In genomic region chr6:53678307-53678706, GRCm38 (mm10) we compare ENCODE assay signal across 19 mouse cellular contexts.
DNase-seq lines count a peak whose midpoint lies in the region; ATAC-seq lines count a peak whose summit lies in the region.
"Had no signal": no experiment of that assay in that cellular context is flagged by ENCODE, and none has a peak within 500 bp of the region (broad histone marks: within the 10 kb centered on the region; RNA-seq: fewer than 3 reads in every experiment).

No protein-coding gene starts in this region.

- 59% methylated on average over 1 of the region's 1 CpGs for WGBS in embryonic facial prominence, embryonic 15.5 days
- 79% methylated on average over 1 of the region's 1 CpGs for WGBS in embryonic facial prominence, embryonic 10.5 days
- 70% methylated on average over 1 of the region's 1 CpGs for WGBS in limb, embryonic 13.5 days
- WGBS in limb, embryonic 10.5 days = 92% methylated on average over 1 of the region's 1 CpGs
- WGBS in limb, embryonic 15.5 days = 73% methylated on average over 1 of the region's 1 CpGs

- peak overlapping the region; percentile 71 for H3K27ac ChIP-seq in embryonic facial prominence, embryonic 15.5 days (replicated peaks)
- H3K27ac ChIP-seq in embryonic facial prominence, embryonic 10.5 days (replicated peaks) = no peak overlapping the region
- peak overlapping the region; percentile 77; the same call in 1 of the 2 replicates for H3K27ac ChIP-seq in limb, embryonic 13.5 days
- no peak overlapping the region for H3K27ac ChIP-seq in limb, embryonic 10.5 days
- 0 out of 2 replicates have a peak overlapping the region, but pooled peaks have one; percentile 3 for H3K27ac ChIP-seq in limb, embryonic 15.5 days
- H3K27ac ChIP-seq: embryonic facial prominence, embryonic 13.5 days; forebrain, embryonic 13.5 days; forebrain, embryonic 15.5 days had no signal

- H3K4me2 ChIP-seq in embryonic facial prominence, embryonic 15.5 days (replicated peaks) = no peak overlapping the region
- no peak overlapping the region for H3K4me2 ChIP-seq in limb, embryonic 13.5 days (replicated peaks)
- no peak overlapping the region for H3K4me2 ChIP-seq in limb, embryonic 15.5 days
- H3K4me2 ChIP-seq: embryonic facial prominence, embryonic 13.5 days; forebrain, embryonic 13.5 days; forebrain, embryonic 15.5 days had no signal

- H3K9me3 ChIP-seq in embryonic facial prominence, embryonic 15.5 days (replicated peaks) = no peaks in the 10 kb centered on the region
- no peaks in the 10 kb centered on the region for H3K9me3 ChIP-seq in embryonic facial prominence, embryonic 10.5 days
- H3K9me3 ChIP-seq in limb, embryonic 13.5 days = no peaks in the 10 kb centered on the region
- no peaks in the 10 kb centered on the region for H3K9me3 ChIP-seq in limb, embryonic 10.5 days (replicated peaks)
- no peaks in the 10 kb centered on the region for H3K9me3 ChIP-seq in limb, embryonic 15.5 days
- H3K9me3 ChIP-seq: embryonic facial prominence, embryonic 13.5 days; forebrain, embryonic 13.5 days; forebrain, embryonic 15.5 days had no signal

- H3K4me1 ChIP-seq in embryonic facial prominence, embryonic 15.5 days = peaks cover 29% of the 10 kb centered on the region
- H3K4me1 ChIP-seq in embryonic facial prominence, embryonic 10.5 days = peaks cover 28% of the 10 kb centered on the region
- H3K4me1 ChIP-seq in limb, embryonic 13.5 days = peaks cover 71% of the 10 kb centered on the region
- peaks cover 34% of the 10 kb centered on the region for H3K4me1 ChIP-seq in limb, embryonic 10.5 days
- H3K4me1 ChIP-seq in limb, embryonic 15.5 days = peaks cover 18% of the 10 kb centered on the region; the same call in 1 of the 2 replicates

- ATAC-seq in embryonic facial prominence, embryonic 15.5 days (ENCODE audit: insufficient number of reproducible peaks, low FRiP score, low TSS enrichment, low read depth) = no peak
- ATAC-seq in limb, embryonic 13.5 days (ENCODE audit: low FRiP score, low read depth) = no peak
- ATAC-seq in limb, embryonic 15.5 days (ENCODE audit: insufficient number of reproducible peaks, low FRiP score, low TSS enrichment, low read depth) = no peak
- ATAC-seq: CD4-positive, CD25-positive, alpha-beta regulatory T cell, adult 4 months; forebrain, embryonic 13.5 days; forebrain, embryonic 15.5 days had no signal

- H3K4me3 ChIP-seq in embryonic facial prominence, embryonic 15.5 days (replicated peaks) = no peak overlapping the region
- no peak overlapping the region for H3K4me3 ChIP-seq in embryonic facial prominence, embryonic 10.5 days
- H3K4me3 ChIP-seq in limb, embryonic 13.5 days = no peak overlapping the region
- H3K4me3 ChIP-seq in limb, embryonic 10.5 days = no peak overlapping the region
- no peak overlapping the region for H3K4me3 ChIP-seq in limb, embryonic 15.5 days
- H3K4me3 ChIP-seq: embryonic facial prominence, embryonic 13.5 days; forebrain, embryonic 13.5 days; forebrain, embryonic 15.5 days had no signal

- no peaks in the 10 kb centered on the region for H3K27me3 ChIP-seq in embryonic facial prominence, embryonic 15.5 days
- no peaks in the 10 kb centered on the region for H3K27me3 ChIP-seq in embryonic facial prominence, embryonic 10.5 days (replicated peaks; ENCODE audit: low read depth, poor library complexity, severe bottlenecking)
- H3K27me3 ChIP-seq in limb, embryonic 13.5 days = no peaks in the 10 kb centered on the region
- H3K27me3 ChIP-seq in limb, embryonic 10.5 days (ENCODE audit: low read depth, poor library complexity, severe bottlenecking) = no peaks in the 10 kb centered on the region
- H3K27me3 ChIP-seq in limb, embryonic 15.5 days = no peaks in the 10 kb centered on the region
- H3K27me3 ChIP-seq: embryonic facial prominence, embryonic 13.5 days; forebrain, embryonic 13.5 days; forebrain, embryonic 15.5 days had no signal

- no peaks in the 10 kb centered on the region for H3K36me3 ChIP-seq in embryonic facial prominence, embryonic 15.5 days
- H3K36me3 ChIP-seq in embryonic facial prominence, embryonic 10.5 days (replicated peaks) = no peaks in the 10 kb centered on the region; the same call in 1 of the 2 replicates
- H3K36me3 ChIP-seq in limb, embryonic 13.5 days = peaks cover 15% of the 10 kb centered on the region
- H3K36me3 ChIP-seq in limb, embryonic 10.5 days = no peaks in the 10 kb centered on the region
- 0 out of 2 replicates have a peak, but pooled peaks cover 4% of the 10 kb centered on the region for H3K36me3 ChIP-seq in limb, embryonic 15.5 days
- H3K36me3 ChIP-seq: embryonic facial prominence, embryonic 13.5 days; forebrain, embryonic 15.5 days had no signal

- no peak overlapping the region for H3K9ac ChIP-seq in embryonic facial prominence, embryonic 15.5 days
- no peak overlapping the region for H3K9ac ChIP-seq in limb, embryonic 13.5 days
- H3K9ac ChIP-seq in limb, embryonic 15.5 days = no peak overlapping the region
- H3K9ac ChIP-seq: embryonic facial prominence, embryonic 13.5 days; forebrain, embryonic 13.5 days; forebrain, embryonic 15.5 days had no signal

- DNase-seq in embryonic facial prominence, embryonic 10.5 days (ENCODE audit: low spot score) = no peak
- DNase-seq in limb, embryonic 10.5 days (ENCODE audit: low spot score) = no peak
- no peak for DNase-seq in heart, postnatal 4 days
- DNase-seq: adrenal gland, adult 2 months; adrenal gland, postnatal 10 days; adrenal gland, postnatal 25 days; B cell, adult 2 months; cerebellum, adult 11 months; cerebellum, adult 2 months; cerebellum, adult 9-10 months; cerebellum, postnatal 10 days; cerebellum, postnatal 25 days had no signal

Comparison
In these comparisons a context has a peak if more than half of its experiments do, and no peak if none do; other contexts are left out.
1. H3K27ac ChIP-seq: peak in embryonic facial prominence, embryonic 15.5 days (single experiment), limb, embryonic 13.5 days (single experiment) and limb, embryonic 15.5 days (single experiment); none in embryonic facial prominence, embryonic 10.5 days (single experiment) and limb, embryonic 10.5 days (single experiment).